In genomic region chr10:3743826-3744225, GRCm38 (mm10) we compare ENCODE assay signal across 14 mouse cellular contexts. TPM values are rescaled to one million over a fixed set of nuclear protein-coding genes. Genes with fewer than 3 reads are reported as not detected.
DNase-seq lines count a peak whose midpoint lies in the region; ATAC-seq and TF ChIP-seq lines count a peak whose summit lies in the region.
"Had no signal": no experiment of that assay in that cellular context is flagged by ENCODE, and none has a peak within 500 bp of the region (broad histone marks: within the 10 kb centered on the region; RNA-seq: fewer than 3 reads in every experiment).

No protein-coding gene starts in this region.

- H3K4me1 ChIP-seq in embryonic facial prominence, embryonic 14.5 days (ENCODE audit: control insufficient read depth, insufficient read depth, low read length), result peaks cover 40% of the 10 kb centered on the region
- H3K4me1 ChIP-seq in embryonic facial prominence, embryonic 10.5 days, result peaks cover 34% of the 10 kb centered on the region
- H3K4me1 ChIP-seq: liver, embryonic 12.5 days had no signal

- no peaks in the 10 kb centered on the region for H3K27me3 ChIP-seq in embryonic facial prominence, embryonic 14.5 days (replicated peaks; ENCODE audit: control insufficient read depth, insufficient read depth, low read length)
- H3K27me3 ChIP-seq in embryonic facial prominence, embryonic 10.5 days (replicated peaks; ENCODE audit: low read depth, poor library complexity, severe bottlenecking), result no peaks in the 10 kb centered on the region
- H3K27me3 ChIP-seq: kidney, embryonic 15.5 days had no signal

- H3K27ac ChIP-seq in embryonic facial prominence, embryonic 14.5 days (replicated peaks; ENCODE audit: low read depth, low read length), result no peak overlapping the region
- no peak overlapping the region for H3K27ac ChIP-seq in embryonic facial prominence, embryonic 10.5 days (replicated peaks)
- H3K27ac ChIP-seq: liver, embryonic 12.5 days had no signal

- peak; percentile 31 for DNase-seq in embryonic facial prominence, embryonic 14.5 days (ENCODE audit: low spot score)
- no peak for DNase-seq in embryonic facial prominence, embryonic 10.5 days (ENCODE audit: low spot score)
- DNase-seq in left cerebral cortex, postnatal 25 days (ENCODE audit: low spot score in 2 of 2), result peak; percentile 2 to 30
- no peak for DNase-seq in left cerebral cortex, postnatal 10 days (ENCODE audit: extremely low spot score in 1 of 2, low spot score in 2 of 2)
- DNase-seq in brain, embryonic 14.5 days (ENCODE audit: low read depth), result peak; percentile 31
- DNase-seq in layer of hippocampus, postnatal 14 days (ENCODE audit: low spot score in 2 of 2), result peak; percentile 24 to 73
- DNase-seq in adipocyte (ENCODE audit: low spot score), result no peak
- DNase-seq: adrenal gland, postnatal 25 days; thymus, postnatal 4 days had no signal

- WGBS in embryonic facial prominence, embryonic 14.5 days, result 58% methylated on average over 5 of the region's 5 CpGs
- WGBS in embryonic facial prominence, embryonic 10.5 days, result 86% methylated on average over 5 of the region's 5 CpGs

- TF ChIP-seq CTCF in brain, embryonic 14.5 days (IDR thresholded peaks at IDR 0.05; ENCODE audit: borderline replicate concordance, extremely low read depth, insufficient read depth, insufficient read length), result no peak

- intact Hi-C loops in left cerebral cortex, postnatal 25 days (cut with DNase I), result loop anchor here (5.0 kb wide), 1 partner anchor 198 kb away; no protein-coding TSS in a partner anchor
- intact Hi-C loops in left cerebral cortex, postnatal 10 days (cut with DNase I), result loop anchor here (5.0 kb wide), 1 partner anchor 198 kb away; no protein-coding TSS in a partner anchor

- no peak overlapping the region for H3K4me3 ChIP-seq in embryonic facial prominence, embryonic 14.5 days (ENCODE audit: low read depth, low read length)
- H3K4me3 ChIP-seq in embryonic facial prominence, embryonic 10.5 days, result no peak overlapping the region
- H3K4me3 ChIP-seq: kidney, embryonic 15.5 days; liver, embryonic 12.5 days had no signal

- no peak for TF ChIP-seq POLR2A in brain, embryonic 14.5 days (IDR thresholded peaks at IDR 0.05; ENCODE audit: borderline replicate concordance, extremely low read depth, insufficient read depth, insufficient read length, poor library complexity, severe bottlenecking)

- ATAC-seq in embryonic facial prominence, embryonic 14.5 days (ENCODE audit: low read depth), result no peak
- ATAC-seq: hindbrain, embryonic 16.5 days; liver, embryonic 12.5 days; lung, postnatal 0 days had no signal

- no peaks in the 10 kb centered on the region for H3K9me3 ChIP-seq in embryonic facial prominence, embryonic 14.5 days (ENCODE audit: control insufficient read depth, low read length)
- no peaks in the 10 kb centered on the region for H3K9me3 ChIP-seq in embryonic facial prominence, embryonic 10.5 days
- H3K9me3 ChIP-seq: kidney, embryonic 15.5 days; liver, embryonic 12.5 days had no signal

- H3K9ac ChIP-seq in embryonic facial prominence, embryonic 14.5 days (ENCODE audit: low read depth, low read length), result no peak overlapping the region
- H3K9ac ChIP-seq: kidney, embryonic 15.5 days; liver, embryonic 12.5 days had no signal

- no peak overlapping the region for H3K4me2 ChIP-seq in embryonic facial prominence, embryonic 14.5 days (ENCODE audit: low read depth, low read length)
- H3K4me2 ChIP-seq: liver, embryonic 12.5 days; midbrain, embryonic 11.5 days had no signal

- H3K36me3 ChIP-seq in embryonic facial prominence, embryonic 14.5 days (ENCODE audit: control insufficient read depth, insufficient read depth, low read length), result no peaks in the 10 kb centered on the region
- no peaks in the 10 kb centered on the region for H3K36me3 ChIP-seq in embryonic facial prominence, embryonic 10.5 days (replicated peaks)
- H3K36me3 ChIP-seq: kidney, embryonic 15.5 days; liver, embryonic 12.5 days had no signal

RNA-seq across cellular contexts. Expression of gene Plekhg1, which starts 3.7 kb away (rescaled TPM):
- polyA plus RNA-seq in embryonic facial prominence, embryonic 14.5 days (2014; fragmentation: Nextera tagmentation; extraction: Ambion mirVana), result 16.0 and 17.5 TPM in 2 replicates
- 13.7 and 14.4 TPM in 2 replicates for polyA plus RNA-seq in embryonic facial prominence, embryonic 10.5 days (2016; fragmentation: Nextera tagmentation; extraction: Ambion mirVana)
- 10 to 100 TPM; 10.1 to 11.1 TPM for total RNA-seq in left cerebral cortex, postnatal 25 days (2021)
- 10 to 100 TPM; 13.1 to 17.9 TPM for total RNA-seq in left cerebral cortex, postnatal 10 days (2021)
- polyA plus RNA-seq in brain, embryonic 14.5 days (2012; rRNA removed), result 5.3 and 8.8 TPM in 2 replicates
- total RNA-seq in layer of hippocampus, postnatal 14 days (2021), result 10 to 100 TPM; 27.9 to 34.5 TPM

Comparison
In these comparisons a context has a peak if more than half of its experiments do, and no peak if none do; other contexts are left out.
1. DNase-seq: peak in embryonic facial prominence, embryonic 14.5 days (single experiment), left cerebral cortex, postnatal 25 days (2 of 2), brain, embryonic 14.5 days (single experiment) and layer of hippocampus, postnatal 14 days (2 of 2); none in embryonic facial prominence, embryonic 10.5 days (single experiment), left cerebral cortex, postnatal 10 days (0 of 2) and adipocyte (single experiment).